Mouse (Mus musculus): Measurements from ENCODE around the gene Fkbp5.

The Fkbp5 gene

GRCm38 (mm10) chr17:28523355-28524008, 6.2 kb upstream of the Fkbp5 start:
- DNase-seq (ENCODE audit: low spot score in 2 of 2), result no peak

DNA sequence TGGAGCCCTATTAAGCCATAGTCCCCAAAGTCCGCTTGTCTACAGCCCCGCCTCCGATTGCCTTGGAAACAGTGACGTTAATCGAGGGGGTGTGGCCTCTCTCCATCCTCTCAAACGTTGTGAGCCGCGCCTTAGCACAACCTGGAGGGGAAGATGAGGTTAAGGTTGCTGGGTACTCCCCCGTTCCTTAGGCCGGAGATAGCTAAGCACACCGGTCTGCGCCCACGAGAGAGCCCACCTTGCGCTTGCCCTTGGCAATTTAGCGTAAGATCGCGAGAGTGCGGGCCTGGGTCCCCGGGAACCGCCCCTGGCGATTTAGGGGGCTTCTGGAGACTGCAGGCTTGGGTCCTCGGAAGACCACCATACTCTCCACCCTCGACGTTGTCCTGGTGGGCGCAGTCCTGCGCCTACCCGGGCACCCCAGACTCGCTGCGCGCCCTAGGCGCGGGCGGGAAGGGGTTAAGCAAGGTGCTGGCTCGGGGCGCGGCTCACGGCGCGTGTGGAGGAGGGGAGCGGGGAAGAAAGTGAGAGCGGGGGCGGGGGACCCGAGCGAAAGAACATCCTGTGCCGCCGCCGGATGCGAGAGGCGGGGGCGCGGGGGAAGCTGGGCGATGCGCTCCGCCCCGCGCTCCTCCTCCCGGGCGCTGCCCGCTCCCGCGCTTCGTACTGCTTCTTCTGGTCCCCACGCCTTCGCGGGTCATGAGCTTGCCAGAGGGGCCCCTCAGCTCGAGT, 5.5 kb upstream of the Fkbp5 start:
- peak; percentile 92 to 93 for DNase-seq (ENCODE audit: low spot score in 2 of 2)

- DNase-seq (ENCODE audit: low spot score in 2 of 2), result no peak
These were observed 4.6 kb upstream of the Fkbp5 start for GRCm38 (mm10) chr17:28521920-28522319.

DNA sequence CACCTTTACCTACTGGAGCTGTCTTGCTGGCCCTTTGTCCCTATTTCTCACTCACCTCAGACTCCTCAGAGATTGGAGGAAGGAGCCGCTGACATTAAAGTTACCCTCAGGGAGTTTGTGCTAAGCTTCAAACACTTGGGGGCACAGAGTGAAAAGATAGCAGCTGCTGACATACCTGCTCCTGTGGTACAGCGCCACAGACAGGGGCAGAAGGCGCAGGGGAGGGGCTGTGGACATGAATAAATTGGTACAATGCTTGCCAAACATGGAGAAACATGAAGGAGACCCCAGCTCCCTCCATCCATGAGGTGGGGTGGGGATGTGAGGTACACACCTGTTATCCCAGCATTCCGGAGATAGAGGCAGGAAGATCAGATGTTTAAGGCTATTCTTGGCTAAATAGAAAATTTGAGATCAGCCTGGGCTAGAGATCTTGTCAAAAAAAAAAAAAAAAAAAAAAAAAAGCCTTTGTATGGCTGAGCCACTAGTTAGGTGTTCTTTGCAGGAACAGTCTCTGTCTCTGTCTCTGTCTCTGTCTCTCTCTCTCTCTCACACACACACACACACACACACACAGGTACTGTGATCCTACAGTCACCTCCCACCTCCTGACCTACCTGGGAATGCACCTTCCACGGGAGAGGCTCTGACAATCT, 3.9 kb upstream of the Fkbp5 start:
- DNase-seq (ENCODE audit: low spot score in 2 of 2), result no peak

DNA sequence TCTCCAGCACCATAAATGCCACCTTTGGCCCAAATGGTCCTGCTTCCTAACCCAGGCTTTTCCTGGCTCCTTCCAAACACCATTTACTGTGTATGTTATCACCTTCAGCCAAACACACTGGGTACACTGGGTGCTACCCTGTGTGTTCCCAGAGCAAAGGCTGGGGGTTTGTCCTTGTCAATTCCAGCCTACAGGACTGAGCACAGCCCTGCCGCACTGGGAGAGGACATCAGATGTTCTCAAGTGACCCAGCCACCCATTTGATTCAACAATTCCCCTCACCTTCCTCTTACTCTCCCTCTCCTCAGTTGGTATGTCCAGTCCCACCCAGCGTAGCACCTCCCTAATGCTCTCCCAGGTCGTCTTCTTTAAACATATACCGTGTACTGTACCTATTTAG, 3.2 kb upstream of the Fkbp5 start:
- no peak for DNase-seq (ENCODE audit: low spot score in 2 of 2)

- no peak for DNase-seq (ENCODE audit: low spot score in 2 of 2)
These were observed 2.5 kb upstream of the Fkbp5 start for GRCm38 (mm10) chr17:28519827-28520226.

DNA sequence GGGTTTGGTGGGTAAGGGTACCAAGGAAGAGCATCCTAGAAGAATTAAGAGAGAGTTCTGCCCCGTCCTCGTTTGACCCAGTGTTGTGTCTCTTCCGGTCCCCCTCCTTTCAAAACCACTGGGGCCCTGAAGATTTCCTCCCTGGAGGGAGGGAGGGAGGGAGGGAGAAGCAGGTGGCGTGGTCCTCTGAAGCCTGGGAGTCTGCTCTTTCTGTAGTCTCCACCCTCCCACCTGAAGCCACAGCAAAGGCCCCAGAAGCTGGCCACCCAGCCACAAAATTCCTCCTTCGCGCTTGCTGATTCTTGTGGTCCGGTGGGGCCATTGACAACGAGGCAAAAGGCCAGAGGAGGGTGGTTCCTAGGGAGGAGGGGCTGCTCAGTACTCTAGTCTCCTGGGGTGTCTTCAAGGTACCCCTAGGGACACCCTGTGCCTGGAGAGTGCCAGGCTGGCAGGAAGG, 1.3 kb upstream of the Fkbp5 start:
- DNase-seq (ENCODE audit: low spot score in 2 of 2), result peak in 1 of 2 experiments; percentile 38

GRCm38 (mm10) chr17:28517956-28518614, 758 bp upstream of the Fkbp5 start:
- DNase-seq (ENCODE audit: low spot score in 2 of 2), result peak; percentile 47 to 52

DNA sequence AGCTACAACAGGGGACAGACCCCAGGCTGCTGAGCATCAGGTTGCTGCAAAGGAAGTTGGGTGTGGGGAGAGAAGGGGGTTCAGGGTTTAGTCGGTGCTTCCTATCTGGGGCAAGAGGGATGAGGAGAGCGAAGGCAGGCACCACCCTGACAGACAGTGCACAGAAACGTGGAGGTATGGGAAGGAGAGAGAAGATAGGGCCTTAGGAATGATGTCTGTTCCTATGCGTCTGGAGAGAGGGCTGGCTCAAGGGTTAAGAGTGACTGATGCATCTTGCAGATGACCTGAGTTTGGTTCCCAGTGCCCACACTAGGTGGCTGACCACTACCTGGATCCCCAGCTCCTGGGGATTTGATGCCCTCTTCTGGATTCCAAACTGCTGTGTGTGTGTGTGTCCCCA, 446 bp downstream of the Fkbp5 start:
- DNase-seq (ENCODE audit: low spot score in 2 of 2), result no peak

GRCm38 (mm10) chr17:28515431-28516341, 1.6 kb downstream of the Fkbp5 start:
- DNase-seq (ENCODE audit: low spot score in 2 of 2), result peak; percentile 41 to 60

DNA sequence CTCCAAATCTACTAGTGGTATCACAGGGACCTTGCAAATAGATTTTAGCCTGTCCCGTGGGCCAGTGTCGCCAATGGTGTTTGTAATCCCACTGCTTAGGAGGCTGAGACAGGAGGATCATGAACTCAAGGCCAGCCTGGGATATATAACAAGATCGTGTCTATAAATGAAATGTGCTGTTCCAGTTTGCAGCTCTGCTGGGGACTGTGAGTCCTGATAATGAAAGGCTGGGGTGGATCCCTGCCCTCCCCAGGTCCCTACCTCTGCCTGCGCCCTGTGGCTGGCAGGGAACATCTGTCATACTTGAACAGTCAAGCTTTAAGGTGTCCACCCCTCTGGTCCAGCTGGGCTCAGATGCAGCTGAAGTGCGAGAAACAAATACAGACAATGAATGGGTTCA, 2.8 kb downstream of the Fkbp5 start:
- no peak for DNase-seq (ENCODE audit: low spot score in 2 of 2)

- DNase-seq (ENCODE audit: low spot score in 2 of 2), result no peak
These were observed 3.5 kb downstream of the Fkbp5 start for GRCm38 (mm10) chr17:28513844-28514243.

DNA sequence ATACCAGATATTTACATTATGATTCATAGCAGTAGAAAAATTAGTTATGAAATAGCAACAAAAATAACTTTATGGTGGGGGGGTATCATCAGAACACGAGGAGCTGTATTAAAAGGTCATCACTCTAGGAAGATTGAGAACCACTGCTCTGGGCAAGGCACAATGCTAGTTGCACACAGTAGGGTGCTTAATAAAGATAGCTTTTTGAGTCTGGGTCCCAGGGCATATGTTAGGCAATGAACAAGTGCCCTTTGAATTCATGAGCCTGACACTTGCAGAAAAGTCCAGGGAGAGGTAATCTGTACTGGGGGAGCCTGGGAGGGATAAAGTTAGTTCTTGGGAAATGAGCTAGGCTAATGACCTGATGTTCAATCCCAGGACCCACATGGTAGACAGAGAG, 4.0 kb downstream of the Fkbp5 start:
- DNase-seq (ENCODE audit: low spot score in 2 of 2), result no peak

DNA sequence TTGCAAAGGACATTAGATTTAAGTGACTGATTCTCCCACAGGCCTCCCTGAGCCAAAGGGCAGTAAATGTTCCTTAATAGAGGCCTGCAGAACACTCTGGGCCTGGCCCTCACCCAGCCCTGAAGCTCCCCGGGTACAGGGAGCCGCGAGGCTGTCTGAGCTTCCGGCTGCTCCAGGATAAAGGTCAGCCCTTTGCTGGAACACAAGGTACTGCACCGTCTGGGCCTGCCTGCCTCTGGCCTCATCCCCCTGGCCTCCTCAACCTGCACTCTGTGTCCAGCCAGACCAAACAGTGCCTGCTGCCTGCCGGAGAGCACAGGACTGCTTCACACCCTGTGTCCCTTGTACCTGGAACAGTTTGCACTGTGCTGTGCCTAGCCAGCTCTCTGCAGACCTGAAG, 4.6 kb downstream of the Fkbp5 start:
- no peak for DNase-seq (ENCODE audit: low spot score in 2 of 2)

DNA sequence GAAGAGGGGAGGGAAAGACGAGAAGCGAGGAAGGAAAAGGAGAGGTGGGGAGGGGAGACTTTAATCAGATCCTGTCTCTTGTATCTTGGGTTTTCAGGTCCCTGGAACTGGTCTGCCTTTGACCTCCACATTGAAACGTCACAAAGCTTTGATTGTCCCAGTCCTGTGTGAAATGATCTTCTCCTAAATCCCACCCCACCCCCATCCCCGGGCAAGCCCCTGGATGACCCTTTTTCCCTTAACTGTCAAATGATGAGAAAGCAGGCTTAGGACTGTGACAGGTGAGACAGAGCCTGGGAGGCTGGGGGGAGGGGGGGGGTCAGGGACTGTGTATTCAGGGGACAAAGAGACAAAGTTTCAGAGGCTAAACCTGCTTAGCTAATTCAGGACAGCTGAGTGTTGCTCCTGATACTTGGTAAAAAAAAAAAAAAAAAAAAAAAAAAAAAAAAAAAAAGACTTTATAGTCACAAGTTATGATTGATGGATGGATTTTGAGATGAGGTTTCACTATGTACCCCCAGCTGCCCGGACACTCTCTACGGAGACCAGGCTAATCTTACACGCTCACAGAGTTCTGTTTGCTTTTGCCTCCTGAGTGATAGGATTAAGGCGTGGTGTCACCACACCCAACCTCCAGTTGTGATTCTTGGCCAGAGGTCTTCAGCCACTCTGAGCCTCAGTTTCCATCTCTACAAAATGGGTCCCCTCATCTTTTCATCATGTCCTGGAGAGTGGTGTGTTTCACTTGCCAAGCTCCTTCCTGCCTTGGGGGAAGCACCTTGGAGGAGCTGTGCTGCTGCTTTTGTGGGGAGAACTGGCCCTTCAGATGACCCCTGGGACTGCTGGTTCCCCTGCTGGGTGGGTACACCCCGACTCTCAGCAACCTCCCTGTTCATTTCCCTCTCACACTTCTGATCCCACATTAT, 5.4 kb downstream of the Fkbp5 start:
- DNase-seq (ENCODE audit: low spot score in 2 of 2), result no peak

DNA sequence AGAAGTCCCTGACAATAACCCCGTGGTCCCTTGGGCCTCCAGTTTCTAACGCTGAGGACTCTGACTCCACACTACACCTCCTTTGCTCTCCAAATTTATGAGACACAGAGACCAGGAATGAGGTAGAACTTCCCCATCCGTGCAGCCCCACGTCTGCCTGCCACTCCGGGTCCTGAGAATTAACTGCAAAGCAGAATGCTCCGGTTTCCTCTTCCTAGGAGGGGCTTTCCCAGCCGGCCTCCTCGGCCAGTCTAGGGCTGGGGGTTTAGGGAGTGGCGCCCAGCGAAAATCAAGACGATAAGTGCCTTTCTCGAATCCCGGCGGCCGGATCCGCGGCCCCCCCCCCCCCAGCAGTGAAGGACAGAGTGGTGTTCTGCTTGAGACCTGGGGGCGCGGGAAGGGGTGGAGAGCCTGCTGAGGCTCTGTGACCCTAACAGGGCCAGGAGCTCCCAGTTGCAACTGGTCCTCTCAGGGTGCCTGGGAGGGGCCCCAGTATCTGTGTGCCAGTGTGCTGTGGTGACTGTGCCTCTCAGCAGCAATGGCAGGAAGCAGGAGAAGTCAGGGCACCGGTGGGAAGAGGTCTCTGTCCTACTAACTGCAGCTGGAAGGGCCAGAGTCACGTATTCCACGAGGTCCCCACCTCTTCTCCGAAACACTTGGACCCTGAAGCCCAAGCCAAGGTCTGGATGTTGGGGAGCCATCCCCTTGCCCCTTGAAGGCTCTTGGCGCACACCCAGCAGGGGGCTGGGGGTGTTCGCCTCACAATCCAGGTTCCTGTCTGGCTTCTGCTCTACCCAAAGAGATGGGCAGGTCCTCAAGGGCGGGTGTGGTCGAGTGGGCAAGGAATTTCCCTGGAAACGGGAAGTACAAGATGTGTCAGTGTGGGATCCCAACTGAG, 6.6 kb downstream of the Fkbp5 start:
- DNase-seq (ENCODE audit: low spot score in 2 of 2), result no peak

DNA sequence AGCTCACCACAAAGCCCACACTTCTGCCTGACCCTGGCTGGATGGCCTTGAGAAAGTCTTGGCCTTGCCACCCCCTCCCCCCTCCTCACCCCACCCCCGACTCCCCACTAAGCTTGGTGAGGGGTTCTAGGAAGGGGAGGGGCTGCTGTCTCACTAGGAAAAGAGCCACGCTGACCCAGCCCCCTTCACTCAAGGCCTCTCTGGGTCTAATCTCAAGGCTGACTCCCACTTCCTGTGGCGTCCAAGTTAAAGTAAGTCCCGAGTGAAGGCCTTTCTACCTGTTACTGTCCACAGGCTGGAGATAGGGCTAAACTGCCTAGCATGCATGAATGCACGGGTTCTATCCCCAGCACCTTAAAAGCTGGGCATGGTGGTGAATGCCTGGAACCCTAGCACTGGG, 9.8 kb downstream of the Fkbp5 start:
- DNase-seq (ENCODE audit: low spot score in 2 of 2), result no peak

GRCm38 (mm10) chr17:28506895-28507294, 10.4 kb downstream of the Fkbp5 start:
- no peak for DNase-seq (ENCODE audit: low spot score in 2 of 2)

DNA sequence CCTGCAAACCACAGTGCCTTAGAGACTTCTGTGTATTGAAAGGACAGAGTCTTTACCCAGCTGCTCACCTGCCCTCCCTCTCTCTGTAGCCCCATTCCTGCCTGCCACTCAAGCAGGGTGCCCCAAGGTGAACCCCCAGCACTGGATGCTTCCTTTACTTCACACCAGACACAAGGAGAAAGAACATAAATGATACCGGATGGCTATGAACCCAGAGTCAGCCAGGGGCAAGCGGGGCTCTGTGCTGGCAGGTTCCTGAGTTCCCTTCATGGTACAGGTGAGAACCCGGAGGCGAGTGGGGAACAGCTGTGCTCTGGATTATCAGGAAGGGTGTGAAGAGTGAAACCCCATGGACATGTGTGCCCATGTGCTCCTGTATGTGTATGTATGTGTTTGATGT, 11.7 kb downstream of the Fkbp5 start:
- no peak for DNase-seq (ENCODE audit: low spot score in 2 of 2)
